Mouse (Mus musculus) erythroblast, adult 5-6 weeks (primary cell): ENCODE data around the gene Cdh4. TPM values are rescaled to one million over a fixed set of nuclear protein-coding genes. Genes with fewer than 3 reads are reported as not detected.

Experiments
- ATAC-seq: replicated peaks from 2 replicates; pipeline ENCODE4 v1.8.0; 2016; ENCODE audit warnings: moderate number of reproducible peaks, mild to moderate bottlenecking, moderate TSS enrichment, inconsistent platforms; ENCODE audit not compliant: poor library complexity, low FRiP score, severe bottlenecking
- total RNA-seq, 2 experiments: library from RNA; stranded (forward) in 1 of 2; stranded (reverse) in 1 of 2; fragments of 150-400 nt in 1 of 2; fragments of 200-764, 138-1000 nt in 1 of 2; gene quantifications; 2 replicates each; pipeline versions ENCODE4 v1.2.3 to v1.2.4; 2015 to 2017; ENCODE audit warnings: low replicate concordance in 2 of 2

The Cdh4 gene
- total RNA-seq, 2 experiments from 2014 or later, result not detected

- ATAC-seq, result no peak
These were observed 138.8 kb downstream of the Cdh4 start for GRCm38 (mm10) chr2:179581058-179581457.

GRCm38 (mm10) chr2:179582966-179583365 is 140.7 kb downstream of the Cdh4 start:
- no peak for ATAC-seq

DNA sequence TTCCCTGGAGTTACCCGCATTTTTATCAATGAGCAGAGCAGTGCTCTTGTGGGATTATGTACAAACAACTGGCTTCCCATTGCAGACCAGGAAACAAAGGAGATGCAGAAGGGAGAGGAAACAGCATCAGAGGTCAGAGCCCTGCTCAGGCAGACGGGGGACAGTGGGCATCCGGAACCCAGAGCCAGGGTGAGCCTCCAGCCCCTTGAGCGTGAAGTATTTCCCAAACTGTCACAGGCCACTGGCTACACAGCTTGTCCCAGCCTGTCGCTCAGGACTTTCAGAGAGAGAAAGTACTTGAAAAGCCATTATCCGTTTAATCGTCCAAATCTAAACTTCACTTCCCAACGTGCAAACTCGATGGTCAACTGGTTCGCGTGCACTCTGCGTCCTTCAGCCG is 142.4 kb downstream of the Cdh4 start:
- ATAC-seq, result no peak

DNA sequence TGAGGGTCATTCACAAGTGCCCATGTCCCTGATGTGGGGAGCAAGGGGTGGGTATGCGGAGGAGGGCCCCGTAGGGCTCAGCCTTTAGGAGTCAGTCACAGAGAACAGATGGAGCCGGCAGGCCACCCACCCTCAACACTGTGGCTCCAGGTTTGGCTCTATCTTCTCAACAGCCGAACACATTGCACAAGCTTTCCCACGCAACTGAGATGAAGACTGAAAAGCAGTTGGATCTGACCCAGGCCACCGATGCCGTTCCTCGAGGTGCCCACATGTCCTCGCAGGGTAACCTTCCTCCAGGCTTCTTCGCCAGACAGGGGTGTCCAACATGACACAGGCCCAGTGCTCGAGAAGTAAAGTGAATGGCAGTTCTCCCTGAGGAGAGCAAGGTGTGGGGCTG is 144.2 kb downstream of the Cdh4 start:
- ATAC-seq, result no peak

DNA sequence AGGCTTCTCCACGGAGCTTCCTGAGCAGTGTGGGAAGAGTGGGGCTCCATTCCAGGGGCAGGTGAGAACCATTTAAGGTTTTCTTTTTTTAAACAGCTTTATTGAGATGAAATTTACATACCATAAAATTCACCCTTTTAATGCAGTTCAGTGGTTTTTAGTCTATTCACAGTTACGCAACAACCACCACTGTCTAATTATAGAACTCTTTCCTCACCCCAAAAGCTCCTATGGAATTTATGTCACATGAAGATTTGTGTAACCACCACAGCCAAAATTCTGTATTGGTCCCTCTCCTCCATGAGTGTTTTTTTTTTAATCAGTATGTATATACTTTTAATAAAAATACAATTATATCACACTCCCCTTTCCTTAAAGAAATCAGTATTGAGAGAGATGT is 144.8 kb downstream of the Cdh4 start:
- ATAC-seq, result no peak

DNA sequence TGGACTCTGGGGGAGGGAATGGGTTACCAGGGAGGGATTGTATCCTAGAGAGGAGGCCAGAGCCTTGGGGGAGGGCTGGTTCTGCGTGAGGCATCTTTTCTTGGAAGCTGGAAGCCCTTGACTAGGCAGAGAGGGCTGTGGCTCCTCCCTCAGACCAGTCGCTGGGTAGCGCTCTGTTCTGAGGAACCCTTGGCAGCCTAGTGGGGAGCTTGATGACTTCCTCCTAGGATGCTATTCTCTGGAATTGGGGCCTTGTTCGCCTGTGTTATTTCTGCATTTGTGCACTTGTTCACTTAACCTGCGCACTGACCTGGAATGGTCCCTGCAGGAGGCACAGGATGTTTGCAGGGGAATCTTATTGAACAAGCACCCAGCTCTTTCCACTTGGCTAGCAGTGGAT is 149.4 kb downstream of the Cdh4 start:
- ATAC-seq, result no peak

GRCm38 (mm10) chr2:179595013-179595412 is 152.8 kb downstream of the Cdh4 start:
- no peak for ATAC-seq

DNA sequence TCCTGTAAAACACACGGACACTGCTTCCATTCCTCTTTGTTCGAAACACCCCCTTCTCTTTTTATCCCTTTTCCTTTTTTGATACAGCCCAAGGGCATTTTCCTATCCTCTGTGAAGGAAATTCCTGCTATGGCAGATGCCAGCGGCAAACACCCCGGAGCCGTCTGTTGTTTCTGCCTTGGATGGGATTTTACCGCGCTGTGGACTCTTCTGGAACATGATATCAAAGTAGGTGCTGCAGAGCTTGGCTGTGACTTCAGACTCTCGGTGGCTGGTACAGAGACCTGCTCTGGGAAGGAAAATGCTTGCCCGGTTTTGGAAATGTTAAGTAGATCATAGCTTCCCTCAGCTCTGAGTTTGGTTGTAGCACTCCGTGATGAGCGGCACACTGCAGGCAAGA is 156.7 kb downstream of the Cdh4 start:
- no peak for ATAC-seq

DNA sequence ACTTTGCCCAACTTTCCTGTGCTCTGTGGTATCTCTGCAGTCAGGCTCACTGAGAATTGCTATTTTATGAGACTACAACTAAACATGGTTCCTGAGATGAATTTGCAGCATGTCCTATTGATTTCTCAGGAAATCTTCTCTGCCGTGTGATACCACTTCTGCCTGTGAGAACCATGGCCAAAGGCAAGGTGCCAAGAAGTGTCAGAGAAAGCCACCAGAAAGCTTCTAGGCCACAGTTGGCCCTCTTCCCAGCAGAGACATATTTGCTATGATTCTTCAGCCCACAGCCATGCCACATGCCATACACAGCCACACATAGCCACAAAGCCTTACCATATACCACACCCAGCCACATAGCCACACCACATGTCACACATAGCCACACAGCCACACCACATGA is 157.7 kb downstream of the Cdh4 start:
- no peak for ATAC-seq

- no peak for ATAC-seq
These were observed 158.1 kb downstream of the Cdh4 start for GRCm38 (mm10) chr2:179600347-179600746.

GRCm38 (mm10) chr2:179601167-179601566 is 158.9 kb downstream of the Cdh4 start:
- ATAC-seq, result no peak

GRCm38 (mm10) chr2:179604746-179605145 is 162.5 kb downstream of the Cdh4 start:
- no peak for ATAC-seq

DNA sequence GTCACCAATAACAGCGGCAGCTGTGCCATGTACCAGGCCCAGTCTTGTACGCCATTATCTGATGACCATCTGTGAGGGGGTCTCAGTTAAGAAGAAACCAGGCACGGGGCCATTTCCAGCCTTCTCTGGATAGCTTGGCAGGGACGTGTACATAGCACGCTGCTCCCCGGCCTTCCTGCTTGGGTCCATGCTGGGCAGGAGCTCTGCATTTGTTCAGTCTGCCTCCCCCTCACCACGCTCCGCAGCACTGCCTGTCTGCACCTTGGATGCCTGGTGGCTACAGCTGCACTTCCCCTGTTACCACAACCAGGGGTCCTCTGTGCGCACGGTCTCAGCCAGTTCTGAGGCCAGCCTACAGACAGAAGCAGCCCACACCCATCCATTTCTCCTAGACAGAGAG is 163.0 kb downstream of the Cdh4 start:
- no peak for ATAC-seq

DNA sequence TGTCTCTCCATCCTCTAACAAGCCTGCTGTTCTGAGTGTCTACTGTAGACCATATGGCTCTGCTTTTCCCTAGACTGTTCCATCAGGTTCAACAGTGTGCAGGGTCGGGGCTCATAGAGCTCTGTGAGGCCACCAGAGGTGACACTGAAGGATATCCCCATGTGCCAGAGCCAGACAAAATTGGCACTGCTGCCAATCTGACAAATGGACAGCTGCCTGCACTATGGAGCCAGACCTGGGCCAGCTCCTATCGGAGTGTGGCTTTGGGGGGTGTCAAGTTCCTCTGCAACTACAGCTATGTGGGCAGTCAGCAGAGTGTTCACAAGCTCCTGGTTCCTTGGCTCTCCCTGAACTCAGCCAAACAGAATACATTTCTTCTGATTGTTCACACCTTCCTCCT is 164.1 kb downstream of the Cdh4 start:
- no peak for ATAC-seq

DNA sequence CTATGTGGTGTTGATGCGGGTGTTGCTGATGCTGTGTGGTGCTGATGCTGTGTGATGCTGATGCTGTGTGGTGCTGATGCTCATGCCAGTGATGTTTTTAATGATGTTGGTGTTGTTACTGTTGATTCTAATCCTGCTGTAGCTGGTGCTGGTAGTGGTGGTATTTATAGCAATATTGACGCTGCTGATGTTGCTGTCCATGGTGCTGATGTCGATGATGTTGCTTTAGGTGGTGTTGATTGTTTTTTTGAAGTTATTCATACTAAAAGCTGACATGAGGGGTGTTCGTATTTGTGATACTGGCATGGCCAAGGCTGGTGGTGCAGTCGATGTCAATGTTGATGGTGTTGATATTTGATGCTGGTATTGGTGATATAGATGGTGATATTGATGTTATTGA is 173.7 kb downstream of the Cdh4 start:
- ATAC-seq, result no peak

DNA sequence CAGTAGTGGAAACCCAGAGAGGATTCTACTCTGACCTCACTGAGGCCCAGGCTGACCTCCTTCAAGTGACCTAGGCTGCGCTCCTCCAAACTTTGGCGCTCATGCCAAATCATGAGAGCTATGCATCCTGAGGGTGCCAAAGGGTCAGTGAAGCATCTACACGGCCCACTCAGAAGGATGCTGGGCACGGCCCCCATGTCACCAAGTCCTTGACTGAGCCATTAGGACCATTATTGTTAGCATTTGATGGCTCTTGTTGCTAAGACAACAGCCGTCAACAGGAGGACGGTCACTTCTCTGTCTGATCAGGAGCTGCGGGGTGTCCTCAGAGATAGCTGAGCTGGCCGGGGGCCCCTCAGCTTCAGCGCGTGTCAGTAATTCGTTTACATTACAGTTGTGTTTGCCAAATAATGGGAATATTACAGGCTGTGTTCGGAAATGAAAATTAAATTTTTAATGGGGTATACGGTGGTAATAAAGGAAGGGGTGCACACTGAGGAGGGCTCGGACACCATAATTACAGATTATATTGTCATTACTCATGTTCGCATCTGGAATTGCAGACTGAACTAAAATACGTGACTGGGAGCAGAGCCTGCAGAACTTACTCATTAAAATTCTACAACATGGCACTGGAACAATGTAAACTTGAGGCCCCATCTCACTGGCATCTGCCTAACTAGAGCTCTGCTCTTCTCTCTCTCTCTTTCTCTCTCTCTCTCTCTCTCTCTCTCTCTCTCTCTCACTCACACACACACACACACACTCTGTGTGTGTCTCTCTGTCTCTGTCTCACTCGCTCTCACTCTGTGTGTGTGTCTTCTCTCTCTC is 181.6 kb downstream of the Cdh4 start:
- ATAC-seq, result no peak

DNA sequence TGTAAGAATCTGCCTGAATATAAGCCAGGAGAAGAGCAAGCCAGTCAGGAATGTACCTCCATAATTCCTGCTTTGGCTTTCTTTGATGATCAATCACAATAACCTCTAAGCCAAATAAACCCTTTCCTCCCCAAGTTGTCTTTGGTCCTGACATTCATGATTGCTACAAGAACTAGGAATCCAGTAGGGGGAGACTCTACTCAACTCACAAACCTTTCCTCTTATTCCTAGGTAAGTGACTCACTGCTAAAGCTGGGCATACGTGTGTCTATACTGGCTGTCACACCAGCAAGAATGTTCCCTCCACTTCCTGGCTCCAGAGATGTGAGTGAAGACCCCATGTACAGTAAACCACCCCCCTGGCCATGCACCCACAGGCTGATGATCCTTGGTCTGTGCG is 185.3 kb downstream of the Cdh4 start:
- ATAC-seq, result no peak

- ATAC-seq, result no peak
These were observed 188.5 kb downstream of the Cdh4 start for GRCm38 (mm10) chr2:179630720-179631119.

DNA sequence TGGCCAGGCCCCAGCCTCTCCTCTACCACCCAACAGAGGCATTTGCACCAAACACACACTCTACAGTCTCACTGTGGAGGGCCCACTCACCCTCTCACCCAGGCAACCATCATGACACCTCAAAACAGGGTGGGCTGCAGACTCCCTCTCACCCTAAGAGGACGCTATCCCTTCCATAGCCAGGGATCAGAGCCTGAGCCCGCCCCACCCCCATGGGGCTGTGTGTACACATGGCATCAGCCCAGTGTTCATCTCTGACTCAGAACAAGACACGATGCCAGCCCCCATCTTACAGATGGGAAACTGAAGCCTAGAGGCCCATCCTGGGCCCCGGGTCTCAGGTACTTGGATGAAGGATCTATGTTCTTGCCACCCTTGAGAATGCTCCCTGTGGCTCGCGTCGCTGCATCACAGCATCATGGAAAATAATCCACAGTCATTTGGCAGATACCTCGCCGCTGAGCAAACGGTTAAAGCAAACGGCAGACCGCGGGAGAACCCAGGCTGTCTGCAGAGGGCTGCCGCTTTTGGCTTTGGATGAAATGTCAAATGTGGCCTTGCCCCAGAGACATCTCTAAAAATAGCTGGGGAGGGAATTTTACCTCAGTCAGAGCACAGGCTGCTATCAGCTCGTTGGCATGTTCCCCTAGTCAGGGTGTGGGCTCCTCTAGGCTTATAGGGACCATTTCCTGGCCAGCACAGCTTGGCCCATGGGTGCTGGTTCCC is 198.5 kb downstream of the Cdh4 start:
- ATAC-seq, result no peak

- ATAC-seq, result no peak
These were observed 206.5 kb downstream of the Cdh4 start for GRCm38 (mm10) chr2:179648573-179649263.

GRCm38 (mm10) chr2:179649370-179649769 is 207.1 kb downstream of the Cdh4 start:
- ATAC-seq, result no peak
